Comparison of ENCODE assay signal across 8 mouse cellular contexts in genomic region chr17:51159261-51159660, GRCm38 (mm10). TPM values are rescaled to one million over a fixed set of nuclear protein-coding genes. Genes with fewer than 3 reads are reported as not detected.
DNase-seq lines count a peak whose midpoint lies in the region; ATAC-seq lines count a peak whose summit lies in the region.

No protein-coding gene starts in this region.

- no peak for DNase-seq in midbrain, embryonic 11.5 days (ENCODE audit: low spot score, missing footprints)
- DNase-seq in cerebellum, postnatal 14 days, result peak; percentile 45 to 53
- DNase-seq in midbrain, embryonic 14.5 days, result no peak
- no peak for DNase-seq in urinary bladder, postnatal 14 days (ENCODE audit: low spot score)

- H3K4me2 ChIP-seq in midbrain, embryonic 11.5 days, result no peak overlapping the region
- no peak overlapping the region for H3K4me2 ChIP-seq in midbrain, embryonic 15.5 days
- no peak overlapping the region for H3K4me2 ChIP-seq in midbrain, embryonic 14.5 days (ENCODE audit: low read length)

- no peaks in the 10 kb centered on the region for H3K27me3 ChIP-seq in midbrain, embryonic 11.5 days (ENCODE audit: control insufficient read depth, insufficient read depth, low read length)
- no peaks in the 10 kb centered on the region for H3K27me3 ChIP-seq in midbrain, embryonic 15.5 days (replicated peaks)
- no peaks in the 10 kb centered on the region for H3K27me3 ChIP-seq in midbrain, embryonic 14.5 days (ENCODE audit: control insufficient read depth, insufficient read depth, low read length)

- no peaks in the 10 kb centered on the region for H3K4me1 ChIP-seq in midbrain, embryonic 11.5 days (ENCODE audit: control insufficient read depth, insufficient read depth, low read length)
- H3K4me1 ChIP-seq in midbrain, embryonic 15.5 days, result no peaks in the 10 kb centered on the region
- no peaks in the 10 kb centered on the region for H3K4me1 ChIP-seq in midbrain, embryonic 14.5 days (ENCODE audit: control insufficient read depth, insufficient read depth, low read length)

- peak; percentile 27; the same call in 1 of the 2 replicates for ATAC-seq in midbrain, embryonic 11.5 days (ENCODE audit: low FRiP score)
- no peak; the same call in 1 of the 2 replicates for ATAC-seq in midbrain, embryonic 15.5 days (replicated peaks)
- peak; percentile 46 to 60 for ATAC-seq in hematopoietic stem cell, adult 5-6 weeks (replicated peaks in 1 of 2; ENCODE audit: insufficient read depth in 1 of 2, low FRiP score in 2 of 2, low TSS enrichment in 1 of 2, low read depth in 1 of 2, poor library complexity in 2 of 2, severe bottlenecking in 2 of 2)
- ATAC-seq in monocyte, adult 5-6 weeks (replicated peaks; ENCODE audit: insufficient number of reproducible peaks, low FRiP score, low TSS enrichment, poor library complexity, severe bottlenecking), result 0 out of 2 replicates have a peak, but pooled peaks have one; percentile 31
- no peak for ATAC-seq in inflammation-experienced regulatory T-cells, adult 6 months
- ATAC-seq in midbrain, embryonic 14.5 days (ENCODE audit: low FRiP score, low TSS enrichment), result no peak

- no peaks in the 10 kb centered on the region for H3K9me3 ChIP-seq in midbrain, embryonic 11.5 days (ENCODE audit: control insufficient read depth, low read length)
- no peaks in the 10 kb centered on the region for H3K9me3 ChIP-seq in midbrain, embryonic 15.5 days
- H3K9me3 ChIP-seq in midbrain, embryonic 14.5 days (ENCODE audit: control insufficient read depth, low read length), result no peaks in the 10 kb centered on the region

- H3K9ac ChIP-seq in midbrain, embryonic 11.5 days (ENCODE audit: low read length), result no peak overlapping the region
- H3K9ac ChIP-seq in midbrain, embryonic 15.5 days, result no peak overlapping the region
- H3K9ac ChIP-seq in midbrain, embryonic 14.5 days (replicated peaks; ENCODE audit: low read length), result no peak overlapping the region

- 92% methylated on average over 5 of the region's 5 CpGs for WGBS in midbrain, embryonic 11.5 days
- 89% methylated on average over 5 of the region's 5 CpGs for WGBS in midbrain, embryonic 15.5 days
- WGBS in midbrain, embryonic 14.5 days, result 90% methylated on average over 5 of the region's 5 CpGs

- no peaks in the 10 kb centered on the region for H3K36me3 ChIP-seq in midbrain, embryonic 11.5 days (ENCODE audit: control insufficient read depth, insufficient read depth, low read length)
- no peaks in the 10 kb centered on the region for H3K36me3 ChIP-seq in midbrain, embryonic 15.5 days (replicated peaks)
- H3K36me3 ChIP-seq in midbrain, embryonic 14.5 days (ENCODE audit: control insufficient read depth, insufficient read depth, low read length), result no peaks in the 10 kb centered on the region

- H3K4me3 ChIP-seq in midbrain, embryonic 11.5 days (ENCODE audit: low read depth, low read length), result no peak overlapping the region
- H3K4me3 ChIP-seq in midbrain, embryonic 15.5 days, result no peak overlapping the region
- H3K4me3 ChIP-seq in midbrain, embryonic 14.5 days (replicated peaks; ENCODE audit: low read depth, low read length), result no peak overlapping the region

- no peak overlapping the region for H3K27ac ChIP-seq in midbrain, embryonic 11.5 days (ENCODE audit: low read depth, low read length)
- H3K27ac ChIP-seq in midbrain, embryonic 15.5 days, result no peak overlapping the region
- no peak overlapping the region for H3K27ac ChIP-seq in midbrain, embryonic 14.5 days (replicated peaks; ENCODE audit: low read depth, low read length)

RNA-seq across cellular contexts. Expression of gene Tbc1d5, which starts 19.9 kb away (rescaled TPM):
- 9.4 and 9.9 TPM in 2 replicates for polyA plus RNA-seq in midbrain, embryonic 11.5 days (2014; fragmentation: Nextera tagmentation; extraction: Ambion mirVana)
- 7.5 and 8.6 TPM in 2 replicates for polyA plus RNA-seq in midbrain, embryonic 15.5 days (2015; fragmentation: Nextera tagmentation; extraction: Ambion mirVana)
- 60.4 and 72.2 TPM in 2 replicates for total RNA-seq in hematopoietic stem cell, adult 5-6 weeks (2017)
- total RNA-seq in monocyte, adult 5-6 weeks (2017), result 32.5 to 67.2 TPM (median 61.8 TPM) in 3 replicates
- polyA plus RNA-seq in inflammation-experienced regulatory T-cells, adult 6 months (2017; shearing (Covaris generic)), result 10 to 100 TPM; 15.2 to 25.7 (median 23.3) TPM
- polyA plus RNA-seq in midbrain, embryonic 14.5 days (2014; fragmentation: Nextera tagmentation; extraction: Ambion mirVana), result 7.2 and 8.4 TPM in 2 replicates

Comparison
In these comparisons a context has a peak if more than half of its experiments do, and no peak if none do; other contexts are left out.
1. ATAC-seq: peak in midbrain, embryonic 11.5 days (single experiment), hematopoietic stem cell, adult 5-6 weeks (2 of 2) and monocyte, adult 5-6 weeks (single experiment); none in midbrain, embryonic 15.5 days (single experiment), inflammation-experienced regulatory T-cells, adult 6 months (single experiment) and midbrain, embryonic 14.5 days (single experiment).
2. DNase-seq: peak in cerebellum, postnatal 14 days (2 of 2); none in midbrain, embryonic 11.5 days (single experiment), midbrain, embryonic 14.5 days (single experiment) and urinary bladder, postnatal 14 days (single experiment).